Mouse (Mus musculus) ES-E14 (cell line): ENCODE data around the gene Cux2. TPM values are rescaled to one million over a fixed set of nuclear protein-coding genes. Genes with fewer than 3 reads are reported as not detected.

Experiments
- DNase-seq: peaks from one replicate; pipeline ENCODE4 v3.0.0-alpha.2; 2013; ENCODE audit warnings: low read depth, low spot score
- H3K27ac ChIP-seq: 2 replicates; pipeline ENCODE4 v1.5.1; 2012; ENCODE audit warnings: low read depth, mild to moderate bottlenecking, low read length, moderate library complexity, mixed read lengths; ENCODE audit not compliant: poor library complexity, insufficient read depth, severe bottlenecking
- H3K36me3 ChIP-seq: 2 replicates; pipeline ENCODE4 v1.6.1; 2012; ENCODE audit warnings: mild to moderate bottlenecking, low read length, moderate library complexity, mixed read lengths; ENCODE audit not compliant: control insufficient read depth, poor library complexity, insufficient read depth, severe bottlenecking
- H3K4me1 ChIP-seq, 2 experiments: fragments of 150-350 bp in 1 of 2; sonication (generic) in 1 of 2; 2 replicates each; pipeline ENCODE4 v1.6.1; 2012; ENCODE audit warnings: low read length in 2 of 2, mild to moderate bottlenecking in 1 of 2, mixed read lengths in 1 of 2; ENCODE audit not compliant: control insufficient read depth in 2 of 2, insufficient read depth in 2 of 2, poor library complexity in 1 of 2
- H3K4me3 ChIP-seq, 2 experiments: fragments of 150-350 bp in 1 of 2; sonication (generic) in 1 of 2; 2 replicates each; pipeline ENCODE4 v1.5.1; 2012; ENCODE audit warnings: low read length in 2 of 2, low read depth in 1 of 2, mild to moderate bottlenecking in 1 of 2, mixed read lengths in 1 of 2; ENCODE audit not compliant: insufficient read depth in 1 of 2, poor library complexity in 1 of 2, severe bottlenecking in 1 of 2
- H3K9ac ChIP-seq: 2 replicates; pipeline ENCODE4 v1.6.1; 2012; ENCODE audit warnings: low read depth, mild to moderate bottlenecking, low read length, mixed read lengths; ENCODE audit not compliant: poor library complexity, insufficient read depth, severe bottlenecking
- H3K9me3 ChIP-seq: fragments of 150-350 bp; sonication (generic); 2 replicates; pipeline ENCODE4 v1.6.1; 2012; ENCODE audit warnings: low read depth, mild to moderate bottlenecking, low read length; ENCODE audit not compliant: control insufficient read depth, insufficient read depth
- CHD2 ChIP-seq: IDR thresholded peaks from 2 replicates; pipeline ENCODE4 v1.6.1; 2014; ENCODE audit warnings: mild to moderate bottlenecking, low read depth, low read length, inconsistent platforms
- HCFC1 ChIP-seq: IDR thresholded peaks from 2 replicates; pipeline ENCODE4 v1.6.1; 2012; ENCODE audit warnings: low read length, inconsistent platforms, borderline replicate concordance; ENCODE audit not compliant: insufficient read depth
- MAFK ChIP-seq: IDR thresholded peaks from 2 replicates; pipeline ENCODE4 v1.6.1; 2014; ENCODE audit warnings: mild to moderate bottlenecking, low read depth, low read length, inconsistent platforms; ENCODE audit not compliant: insufficient read depth
- ZC3H11A ChIP-seq: IDR thresholded peaks from 2 replicates; pipeline ENCODE4 v1.6.1; 2012; ENCODE audit warnings: low read depth, mild to moderate bottlenecking, inconsistent platforms, low read length, borderline replicate concordance
- ZNF384 ChIP-seq: IDR thresholded peaks from 2 replicates; pipeline ENCODE4 v1.6.1; 2012; ENCODE audit warnings: low read depth, low read length, inconsistent platforms
- in situ Hi-C, 2 experiments: fragments of 600-800 bp; cut with MboI; formaldehyde crosslinking; loops; one replicate each; pipeline ENCODE4 v1.15.1; 2025; ENCODE audit warnings: low sequenced_read_pairs in 2 of 2, inconsistent platforms in 1 of 2; ENCODE audit not compliant: unreplicated experiment in 2 of 2
- total RNA-seq: library from RNA; depleted of rRNA; stranded (reverse); fragments of 300-350 nt; gene quantifications from 2 replicates; pipeline ENCODE4 v1.2.3, GENCODE M21; 2012

Gene Cux2
- total RNA-seq, 1 experiment = 1.8 TPM

DNA sequence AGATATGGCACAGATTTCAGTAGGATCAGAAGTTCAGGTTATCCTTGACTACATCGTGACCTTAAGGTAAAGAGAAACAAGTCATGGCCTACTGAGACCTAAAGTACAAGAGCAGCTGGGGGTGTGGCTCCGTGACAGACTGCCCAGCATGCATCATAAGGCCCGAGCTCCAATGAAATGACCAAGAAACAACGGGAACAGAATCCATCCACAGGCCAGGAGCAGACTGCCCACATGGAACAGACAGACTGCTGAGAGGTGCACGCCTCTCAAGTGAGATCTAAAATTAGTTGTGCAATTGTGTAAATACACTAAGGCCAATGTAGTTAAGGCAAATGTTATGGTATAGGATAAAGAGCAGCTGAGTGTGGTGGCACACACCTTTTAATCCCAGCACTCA, 228.3 kb downstream of the Cux2 start:
- H3K9ac ChIP-seq = no peak overlapping the region
- no peak overlapping the region for H3K27ac ChIP-seq
- no peak overlapping the region for H3K4me3 ChIP-seq
- H3K9me3 ChIP-seq = no peaks in the 10 kb centered on the region
- H3K36me3 ChIP-seq = peaks cover 32% of the 10 kb centered on the region
- no peak for TF ChIP-seq ZNF384
- TF ChIP-seq CHD2 = no peak
- TF ChIP-seq HCFC1 = no peak
- no peak for TF ChIP-seq MAFK
- no peak for TF ChIP-seq ZC3H11A
- in situ Hi-C loops = no loop called here
- DNase-seq = no peak
- H3K4me1 ChIP-seq = no peaks in the 10 kb centered on the region

DNA sequence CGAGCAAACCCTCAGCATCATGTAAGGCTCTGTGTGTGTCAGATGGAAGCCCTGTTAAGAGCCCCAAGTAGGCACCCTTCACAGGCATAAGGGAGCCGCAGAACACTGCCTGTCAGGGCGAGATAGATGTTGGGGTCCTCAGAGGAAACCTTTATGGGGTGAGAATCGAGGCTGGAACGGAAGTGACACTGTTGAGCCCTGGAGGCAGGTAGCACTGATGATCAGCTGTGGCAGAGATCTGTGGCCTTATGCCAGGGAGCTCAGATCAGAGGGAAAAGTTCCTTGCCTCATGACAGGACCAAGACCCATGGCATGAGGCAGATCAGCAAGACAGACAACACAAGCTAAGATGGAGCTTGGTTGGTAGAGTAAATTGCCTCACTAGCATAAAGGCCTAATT, 228.8 kb downstream of the Cux2 start:
- Histone ChIP-seq H3K9ac (no peak overlapping the region), H3K9me3 (no peaks in the 10 kb centered on the region), H3K27ac (no peak overlapping the region), H3K4me3 (no peak overlapping the region), H3K4me1 (no peaks in the 10 kb centered on the region), H3K36me3 (peaks cover 35% of the 10 kb centered on the region)
- no peak for DNase-seq
- in situ Hi-C loops = no loop called here
- TF ChIP-seq CHD2 (no peak), ZC3H11A (no peak), ZNF384 (no peak), HCFC1 (no peak), MAFK (no peak)

GRCm38 (mm10) chr5:121820657-121821056, 229.2 kb downstream of the Cux2 start:
- H3K4me3 ChIP-seq = no peak overlapping the region
- in situ Hi-C loops = no loop called here
- H3K9ac ChIP-seq = no peak overlapping the region
- peaks cover 39% of the 10 kb centered on the region for H3K36me3 ChIP-seq
- no peak for TF ChIP-seq ZNF384
- TF ChIP-seq HCFC1 = no peak
- no peak for TF ChIP-seq CHD2
- TF ChIP-seq MAFK = no peak
- TF ChIP-seq ZC3H11A = no peak
- no peak for DNase-seq
- H3K4me1 ChIP-seq = no peaks in the 10 kb centered on the region
- no peak overlapping the region for H3K27ac ChIP-seq
- H3K9me3 ChIP-seq = no peaks in the 10 kb centered on the region

DNA sequence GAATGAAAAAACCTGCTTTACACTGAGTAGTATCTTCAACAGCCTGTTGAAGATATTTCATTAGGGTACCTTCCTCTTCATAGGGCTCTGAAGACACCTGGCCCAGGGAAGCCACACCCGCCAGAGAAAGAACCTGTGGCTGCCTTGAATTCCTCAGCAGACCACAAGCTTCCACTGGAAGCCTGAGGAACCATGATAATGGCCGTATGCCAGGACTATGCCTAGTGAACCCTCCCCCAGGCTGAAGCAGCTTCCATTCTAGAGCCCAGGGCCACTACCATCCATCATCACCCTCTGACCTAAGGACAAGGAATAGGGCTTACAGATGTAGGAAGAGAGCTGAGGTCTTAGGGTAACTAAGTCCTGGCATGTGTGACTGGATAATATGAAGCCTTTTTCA, 229.7 kb downstream of the Cux2 start:
- in situ Hi-C loops = no loop called here
- peaks cover 41% of the 10 kb centered on the region for H3K36me3 ChIP-seq
- H3K4me1 ChIP-seq = no peaks in the 10 kb centered on the region
- no peak overlapping the region for H3K4me3 ChIP-seq
- H3K27ac ChIP-seq = no peak overlapping the region
- H3K9me3 ChIP-seq = no peaks in the 10 kb centered on the region
- no peak for DNase-seq
- TF ChIP-seq ZC3H11A = no peak
- TF ChIP-seq CHD2 = no peak
- no peak for TF ChIP-seq HCFC1
- TF ChIP-seq ZNF384 = no peak
- TF ChIP-seq MAFK = no peak
- H3K9ac ChIP-seq = no peak overlapping the region

GRCm38 (mm10) chr5:121819559-121819958, 230.3 kb downstream of the Cux2 start:
- Histone ChIP-seq H3K9me3 (no peaks in the 10 kb centered on the region), H3K9ac (no peak overlapping the region), H3K4me3 (no peak overlapping the region), H3K4me1 (no peaks in the 10 kb centered on the region), H3K27ac (no peak overlapping the region), H3K36me3 (peaks cover 42% of the 10 kb centered on the region)
- TF ChIP-seq CHD2 (no peak), MAFK (no peak), HCFC1 (no peak), ZNF384 (no peak), ZC3H11A (no peak)
- in situ Hi-C loops = no loop called here
- no peak for DNase-seq
